Mouse (Mus musculus) heart, postnatal 0 days (tissue): ENCODE measurements at regions not wholly inside any gene's neighbourhood (a gene's known extent, or its start where the extent isn't known, plus 50 kb on each side); places are given as distances from the start of the nearest gene placed in this dataset.

Source experiments
- ATAC-seq: fragments of 200-750 bp; cut with Nextera tagmentation; 2 replicates; pipeline ENCODE4 v1.8.0; 2017; ENCODE audit warnings: low read depth, moderate number of reproducible peaks, moderate library complexity; ENCODE audit not compliant: insufficient read depth
- DNase-seq: peaks from one replicate; pipeline ENCODE4 v3.0.0-alpha.2; 2016; ENCODE audit warnings: low spot score
- H3K27ac ChIP-seq: fragments of 300-500 bp; sonication (generic); 2 replicates; pipeline ENCODE4 v1.5.1; 2014; ENCODE audit warnings: low read depth, mild to moderate bottlenecking
- H3K27me3 ChIP-seq: fragments of 300-500 bp; sonication (generic); 2 replicates; pipeline ENCODE4 v1.6.1; 2014; ENCODE audit warnings: low read length, mixed read lengths; ENCODE audit not compliant: control insufficient read depth, insufficient read depth
- H3K36me3 ChIP-seq: fragments of 300-500 bp; sonication (generic); replicated peaks from 2 replicates; pipeline ENCODE4 v1.6.1; 2014; ENCODE audit warnings: low read length, mixed read lengths; ENCODE audit not compliant: control insufficient read depth, insufficient read depth
- H3K4me1 ChIP-seq: fragments of 300-500 bp; sonication (generic); 2 replicates; pipeline ENCODE4 v1.6.1; 2014; ENCODE audit warnings: antibody characterized with exemption; ENCODE audit not compliant: control insufficient read depth, insufficient read depth
- H3K4me2 ChIP-seq: fragments of 300-500 bp; sonication (generic); 2 replicates; pipeline ENCODE4 v1.6.1; 2014; ENCODE audit warnings: low read depth, mild to moderate bottlenecking, low read length, moderate library complexity
- H3K4me3 ChIP-seq: fragments of 300-500 bp; sonication (generic); 2 replicates; pipeline ENCODE4 v1.5.1; 2014; ENCODE audit warnings: low read depth, low read length
- H3K9ac ChIP-seq: fragments of 300-500 bp; sonication (generic); replicated peaks from 2 replicates; pipeline ENCODE4 v1.6.1; 2014; ENCODE audit warnings: low read depth, low read length, mixed read lengths
- H3K9me3 ChIP-seq: fragments of 300-500 bp; sonication (generic); replicated peaks from 2 replicates; pipeline ENCODE4 v1.6.1; 2016; ENCODE audit warnings: low read length; ENCODE audit not compliant: control insufficient read depth
- CTCF ChIP-seq: IDR thresholded peaks from 2 replicates; pipeline ENCODE4 v1.5.1; 2016; ENCODE audit warnings: antibody characterized with exemption, control low read depth, low read depth
- EP300 ChIP-seq: IDR thresholded peaks from 2 replicates; pipeline ENCODE4 v1.6.1; 2016; ENCODE audit warnings: antibody characterized with exemption, low read depth
- WGBS: fragments of 180-500 bp; shearing (Covaris S2); extraction: QIAGEN DNeasy Blood & Tissue Kit; methylation state at CpG from one replicate; pipeline ENCODE4 v1.1.7; 2014; 5-methylcytosine and 5-hydroxymethylcytosine counted together

- TF ChIP-seq EP300, result no peak
- TF ChIP-seq CTCF, result no peak
Observed at GRCm38 (mm10) chr2:139034800-139035199, 458.9 kb upstream of the Sptlc3 start.

DNA sequence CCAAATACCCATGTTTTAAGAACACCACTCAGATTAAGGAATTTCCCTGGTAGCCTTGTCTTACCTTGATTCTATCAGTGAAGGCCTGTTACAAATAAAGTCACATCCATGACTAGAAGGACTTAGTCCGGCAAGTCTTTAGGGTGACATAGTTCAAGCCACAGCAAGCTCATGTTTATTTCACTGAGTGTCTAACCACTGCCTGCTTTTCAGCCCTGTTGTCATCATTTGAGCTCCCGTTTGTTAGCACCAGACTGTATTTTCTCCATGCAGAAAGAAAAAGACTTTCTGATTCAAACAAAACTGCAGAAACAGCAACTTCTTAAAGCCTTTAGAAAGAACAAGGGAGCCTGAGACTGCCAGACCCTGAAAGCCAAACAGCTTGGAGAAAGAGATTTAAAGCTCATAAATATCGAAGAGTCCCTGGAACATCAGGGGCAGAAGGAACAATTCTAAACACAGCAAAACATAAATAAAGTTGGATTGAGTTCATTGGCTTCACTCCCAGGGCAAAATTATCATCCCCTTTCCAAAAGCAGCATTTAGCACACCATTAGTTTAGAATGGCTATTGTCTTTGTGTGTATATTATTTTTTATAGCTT lies 451.9 kb upstream of the Sptlc3 start:
- Histone ChIP-seq H3K27ac (no peak overlapping the region), H3K9ac (no peak overlapping the region), H3K27me3 (no peaks in the 10 kb centered on the region), H3K9me3 (no peaks in the 10 kb centered on the region), H3K4me1 (no peaks in the 10 kb centered on the region), H3K4me3 (no peak overlapping the region), H3K36me3 (no peaks in the 10 kb centered on the region), H3K4me2 (no peak overlapping the region)
- 73% methylated on average over 3 of the region's 3 CpGs for WGBS
- TF ChIP-seq EP300 (no peak), CTCF (no peak)
- no peak for DNase-seq
- ATAC-seq, result no peak

More at GRCm38 (mm10) chr2:139034800-139035199, 458.9 kb upstream of the Sptlc3 start:
- WGBS, result 58% methylated on average over 3 of the region's 3 CpGs
- no peaks in the 10 kb centered on the region for H3K9me3 ChIP-seq
- H3K4me1 ChIP-seq, result no peaks in the 10 kb centered on the region
- no peak overlapping the region for H3K9ac ChIP-seq
- no peaks in the 10 kb centered on the region for H3K27me3 ChIP-seq
- no peak overlapping the region for H3K4me2 ChIP-seq
- DNase-seq, result no peak
- H3K36me3 ChIP-seq, result no peaks in the 10 kb centered on the region
- H3K27ac ChIP-seq, result no peak overlapping the region
- no peak overlapping the region for H3K4me3 ChIP-seq
- ATAC-seq, result no peak

DNA sequence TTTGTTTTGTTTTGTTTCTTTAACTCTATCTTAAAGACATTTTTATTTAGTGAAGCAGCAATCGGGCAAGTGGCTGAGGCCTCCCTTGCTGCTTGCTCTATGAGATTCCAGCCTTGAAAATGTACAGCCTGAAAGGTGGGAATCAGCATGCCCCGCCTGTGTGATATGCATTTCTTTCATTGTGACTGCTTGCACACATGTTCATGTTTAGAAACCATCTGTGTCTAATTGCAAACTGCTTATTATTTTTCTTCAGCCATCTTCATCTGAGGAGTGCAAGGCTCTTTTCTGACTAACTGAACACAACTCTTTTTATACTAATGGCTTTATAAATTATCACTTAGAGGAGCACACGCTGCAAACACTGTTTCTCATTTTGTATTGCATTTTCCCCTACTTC lies 449.0 kb upstream of the Sptlc3 start:
- TF ChIP-seq CTCF, result no peak
- TF ChIP-seq EP300, result no peak
- 76% methylated on average over 3 of the region's 3 CpGs for WGBS
- no peak overlapping the region for H3K27ac ChIP-seq

DNA sequence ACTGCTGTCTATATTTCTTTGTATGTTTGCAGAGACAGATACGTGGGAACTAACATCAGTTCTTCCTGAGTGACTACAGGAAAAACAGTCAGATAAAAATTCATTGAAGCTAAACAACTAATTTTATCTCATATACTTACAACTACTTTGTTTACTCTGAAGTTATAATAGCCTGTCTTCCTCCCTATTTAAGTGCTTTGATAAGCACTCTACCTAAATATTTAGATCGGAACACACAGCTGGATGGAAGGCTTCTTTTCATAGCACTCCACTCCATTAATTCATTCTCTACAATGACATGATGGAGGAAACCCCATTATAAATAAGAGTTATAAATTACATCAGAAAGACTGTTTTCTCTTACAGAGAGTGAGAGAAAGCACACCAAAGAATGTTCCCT lies 438.5 kb upstream of the Sptlc3 start:
- no peak overlapping the region for H3K4me2 ChIP-seq
- ATAC-seq, result no peak
- WGBS, result 39% methylated on average over 2 of the region's 2 CpGs
- no peaks in the 10 kb centered on the region for H3K4me1 ChIP-seq
- no peaks in the 10 kb centered on the region for H3K27me3 ChIP-seq
- no peaks in the 10 kb centered on the region for H3K9me3 ChIP-seq
- H3K27ac ChIP-seq, result no peak overlapping the region
- no peak for DNase-seq
- no peak for TF ChIP-seq EP300
- TF ChIP-seq CTCF, result no peak
- H3K9ac ChIP-seq, result no peak overlapping the region
- H3K36me3 ChIP-seq, result no peaks in the 10 kb centered on the region
- no peak overlapping the region for H3K4me3 ChIP-seq

More for the DNA sequence above, 449.0 kb upstream of the Sptlc3 start:
- no peak for DNase-seq
- Histone ChIP-seq H3K4me2 (no peak overlapping the region), H3K36me3 (no peaks in the 10 kb centered on the region), H3K4me3 (no peak overlapping the region), H3K4me1 (no peaks in the 10 kb centered on the region), H3K27me3 (no peaks in the 10 kb centered on the region), H3K9me3 (no peaks in the 10 kb centered on the region), H3K9ac (no peak overlapping the region)
- no peak for ATAC-seq

DNA sequence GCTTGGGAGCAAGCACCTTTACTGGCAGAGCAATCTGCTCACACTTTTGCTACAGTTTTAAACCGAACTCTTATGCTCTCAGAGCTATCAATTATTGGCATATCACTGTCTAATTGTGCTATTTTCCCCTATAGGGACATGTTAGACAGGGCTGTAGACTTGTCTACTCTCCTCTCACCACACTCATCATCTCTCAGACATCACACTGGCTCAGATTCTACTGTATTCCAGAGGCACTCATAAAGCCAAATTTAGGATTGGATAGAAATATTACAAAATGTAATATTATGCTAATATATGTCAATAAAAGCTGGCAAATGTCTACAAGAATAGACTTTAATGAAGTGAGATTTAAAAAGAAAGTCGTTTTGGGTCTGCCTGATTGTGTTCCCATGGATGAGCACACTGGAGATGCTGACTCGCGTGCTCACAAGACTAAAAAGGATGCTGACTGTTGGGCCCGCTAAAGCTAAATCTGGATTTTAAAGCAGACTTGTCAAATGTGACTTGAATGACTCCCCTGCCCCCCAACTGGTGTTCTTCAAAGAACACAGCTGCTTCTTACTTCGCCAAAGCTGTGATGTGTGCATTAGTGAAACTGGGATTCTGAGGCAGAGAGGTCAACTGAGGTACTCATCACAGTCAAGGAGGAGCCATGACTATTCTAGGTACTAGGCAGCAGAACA lies 424.3 kb upstream of the Sptlc3 start:
- Histone ChIP-seq H3K27me3 (no peaks in the 10 kb centered on the region), H3K9ac (no peak overlapping the region), H3K4me1 (no peaks in the 10 kb centered on the region), H3K4me2 (no peak overlapping the region), H3K4me3 (no peak overlapping the region), H3K27ac (no peak overlapping the region), H3K9me3 (no peaks in the 10 kb centered on the region), H3K36me3 (no peaks in the 10 kb centered on the region)
- no peak for ATAC-seq
- 68% methylated on average over 6 of the region's 6 CpGs for WGBS
- DNase-seq, result no peak
- TF ChIP-seq EP300 (no peak), CTCF (no peak)

DNA sequence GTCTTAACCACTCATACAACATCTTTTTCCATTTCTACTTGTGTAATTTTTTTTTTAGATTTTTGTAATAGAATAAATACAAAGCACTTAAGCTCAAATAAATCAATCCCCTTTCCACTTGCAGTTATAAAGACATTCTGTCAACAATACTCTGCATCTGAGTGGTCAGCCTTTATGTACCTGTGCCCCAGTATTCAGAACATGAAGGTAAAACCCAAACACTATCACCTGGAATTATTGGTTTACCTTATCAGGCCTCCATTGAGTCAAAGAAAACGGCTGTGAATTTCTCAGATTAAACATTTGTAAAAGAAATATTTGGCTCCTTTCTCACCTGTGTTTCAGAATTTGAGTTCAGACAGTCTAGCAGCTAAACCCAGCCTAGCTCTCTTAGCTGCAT lies 422.0 kb upstream of the Sptlc3 start:
- no peak for ATAC-seq
- TF ChIP-seq EP300 (no peak), CTCF (no peak)
- 49% methylated on average over 1 of the region's 1 CpGs for WGBS

More for the DNA sequence above, 422.0 kb upstream of the Sptlc3 start:
- H3K36me3 ChIP-seq, result no peaks in the 10 kb centered on the region
- H3K4me1 ChIP-seq, result no peaks in the 10 kb centered on the region
- DNase-seq, result no peak
- H3K27me3 ChIP-seq, result no peaks in the 10 kb centered on the region
- H3K9me3 ChIP-seq, result no peaks in the 10 kb centered on the region
- H3K27ac ChIP-seq, result no peak overlapping the region
- H3K9ac ChIP-seq, result no peak overlapping the region
- H3K4me2 ChIP-seq, result no peak overlapping the region
- no peak overlapping the region for H3K4me3 ChIP-seq
